Mouse (Mus musculus): Measurements from ENCODE around the gene Fam213b. TPM values are rescaled to one million over a fixed set of nuclear protein-coding genes. Genes with fewer than 3 reads are reported as not detected.

Fam213b gene
- total and polyA plus RNA-seq, 2 experiments from 2014 or later: 72.4 to 76.2 TPM

DNA sequence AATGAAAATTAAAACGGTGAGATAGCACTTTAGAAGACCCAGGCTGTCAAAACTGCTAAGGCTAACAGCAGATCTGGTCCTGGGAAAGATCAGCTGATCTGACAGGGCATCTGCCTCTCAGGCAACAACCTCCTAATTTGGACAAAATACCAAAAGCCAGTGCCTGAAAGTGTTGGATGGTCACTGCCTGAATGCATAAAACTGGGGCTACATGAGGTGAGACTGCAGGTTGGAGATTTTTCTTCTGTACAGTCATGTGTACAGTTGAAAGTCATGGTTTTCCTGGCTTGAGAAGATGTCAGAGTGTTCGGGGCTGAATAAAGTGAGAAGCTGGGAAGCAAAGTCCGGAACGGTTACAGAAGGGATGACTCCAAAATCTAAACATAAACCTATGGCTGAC is 45.1 kb downstream of the Fam213b start:
- H3K4me3 ChIP-seq (ENCODE audit: low read depth, low read length): no peak overlapping the region
- no peak for ATAC-seq (ENCODE audit: insufficient read depth, low read depth)
- peaks cover 44% of the 10 kb centered on the region for H3K27me3 ChIP-seq (ENCODE audit: control insufficient read depth, insufficient read depth, low read length)
- H3K9me3 ChIP-seq (replicated peaks; ENCODE audit: control insufficient read depth, low read length): no peaks in the 10 kb centered on the region
- no peak overlapping the region for H3K4me2 ChIP-seq (ENCODE audit: low read depth, low read length)
- peaks cover 6% of the 10 kb centered on the region for H3K4me1 ChIP-seq (ENCODE audit: control insufficient read depth, insufficient read depth)
- H3K27ac ChIP-seq (ENCODE audit: low read depth): no peak overlapping the region
- H3K9ac ChIP-seq (replicated peaks; ENCODE audit: low read depth, low read length): no peak overlapping the region
- DNase-seq (ENCODE audit: low spot score): no peak
- TF ChIP-seq EP300 (IDR thresholded peaks at IDR 0.05; ENCODE audit: low read depth) (no peak), CTCF (IDR thresholded peaks at IDR 0.05; ENCODE audit: low read depth) (no peak)
- WGBS: 56% methylated on average over 4 of the region's 4 CpGs
- H3K36me3 ChIP-seq (replicated peaks; ENCODE audit: control insufficient read depth, insufficient read depth, low read length): no peaks in the 10 kb centered on the region

DNA sequence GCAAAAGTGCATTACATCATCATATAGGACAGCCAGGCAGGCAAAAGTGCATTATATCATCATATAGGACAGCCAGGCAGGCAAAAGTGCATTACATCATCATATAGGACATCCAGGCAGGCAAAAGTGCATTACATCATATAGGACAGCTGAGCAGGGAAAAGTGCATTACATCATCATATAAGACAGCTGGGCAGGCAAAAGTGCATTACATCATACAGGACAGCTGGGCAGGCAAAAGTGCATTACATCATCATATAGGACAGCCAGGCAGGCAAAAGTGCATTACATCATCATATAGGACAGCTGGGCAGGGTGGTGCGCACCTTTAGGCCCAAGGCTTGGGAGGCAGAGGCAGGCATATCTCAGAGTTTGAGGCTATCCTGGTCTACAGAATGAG is 46.2 kb downstream of the Fam213b start:
- H3K9ac ChIP-seq (replicated peaks; ENCODE audit: low read depth, low read length): no peak overlapping the region
- H3K36me3 ChIP-seq (replicated peaks; ENCODE audit: control insufficient read depth, insufficient read depth, low read length): no peaks in the 10 kb centered on the region
- H3K4me3 ChIP-seq (ENCODE audit: low read depth, low read length): no peak overlapping the region
- DNase-seq (ENCODE audit: low spot score): no peak
- no peaks in the 10 kb centered on the region for H3K9me3 ChIP-seq (replicated peaks; ENCODE audit: control insufficient read depth, low read length)
- peaks cover 39% of the 10 kb centered on the region for H3K27me3 ChIP-seq (ENCODE audit: control insufficient read depth, insufficient read depth, low read length)
- 92% methylated on average over 1 of the region's 1 CpGs for WGBS
- peaks cover 6% of the 10 kb centered on the region for H3K4me1 ChIP-seq (ENCODE audit: control insufficient read depth, insufficient read depth)
- TF ChIP-seq CTCF (IDR thresholded peaks at IDR 0.05; ENCODE audit: low read depth) (no peak), EP300 (IDR thresholded peaks at IDR 0.05; ENCODE audit: low read depth) (no peak)
- no peak overlapping the region for H3K4me2 ChIP-seq (ENCODE audit: low read depth, low read length)
- ATAC-seq (ENCODE audit: insufficient read depth, low read depth): no peak
- no peak overlapping the region for H3K27ac ChIP-seq (ENCODE audit: low read depth)

Other genes starting within 250 kb of the Fam213b start
- not detected in 2 replicates for gene Actrt2, start 231.3 kb downstream of the Fam213b start, total RNA-seq (2014; rRNA removed; ENCODE audit: low replicate concordance)
- gene Actrt2, start 231.3 kb downstream of the Fam213b start, polyA plus RNA-seq (2015; fragmentation: Nextera tagmentation; extraction: Ambion mirVana): not detected in 2 replicates
- gene Ttc34, start 61.7 kb downstream of the Fam213b start, total RNA-seq (2014; rRNA removed; ENCODE audit: low replicate concordance): 0.15 TPM in 1 of 2 replicates, not detected in the other
- gene Ttc34, start 61.7 kb downstream of the Fam213b start, polyA plus RNA-seq (2015; fragmentation: Nextera tagmentation; extraction: Ambion mirVana): 0.12 and 0.25 TPM in 2 replicates
- gene Mmel1, start 29.6 kb downstream of the Fam213b start, total RNA-seq (2014; rRNA removed; ENCODE audit: low replicate concordance): 0.34 TPM in 1 of 2 replicates, not detected in the other
- 0.07 and 0.12 TPM in 2 replicates for gene Mmel1, start 29.6 kb downstream of the Fam213b start, polyA plus RNA-seq (2015; fragmentation: Nextera tagmentation; extraction: Ambion mirVana)
- gene Tnfrsf14, start 29.4 kb upstream of the Fam213b start, total RNA-seq (2014; rRNA removed; ENCODE audit: low replicate concordance): 2.7 and 40.9 TPM in 2 replicates
- gene Tnfrsf14, start 29.4 kb upstream of the Fam213b start, polyA plus RNA-seq (2015; fragmentation: Nextera tagmentation; extraction: Ambion mirVana): 0.30 and 0.40 TPM in 2 replicates
- gene Hes5, start 61.8 kb upstream of the Fam213b start, total RNA-seq (2014; rRNA removed; ENCODE audit: low replicate concordance): not detected in 2 replicates
- not detected in 2 replicates for gene Hes5, start 61.8 kb upstream of the Fam213b start, polyA plus RNA-seq (2015; fragmentation: Nextera tagmentation; extraction: Ambion mirVana)
- gene Pank4, start 65.0 kb upstream of the Fam213b start, total RNA-seq (2014; rRNA removed; ENCODE audit: low replicate concordance): 45.6 and 62.0 TPM in 2 replicates
- gene Pank4, start 65.0 kb upstream of the Fam213b start, polyA plus RNA-seq (2015; fragmentation: Nextera tagmentation; extraction: Ambion mirVana): 27.4 and 30.6 TPM in 2 replicates
- gene Plch2, start 157.6 kb upstream of the Fam213b start, total RNA-seq (2014; rRNA removed; ENCODE audit: low replicate concordance): 0.15 TPM in 1 of 2 replicates, not detected in the other
- 0.05 and 0.30 TPM in 2 replicates for gene Plch2, start 157.6 kb upstream of the Fam213b start, polyA plus RNA-seq (2015; fragmentation: Nextera tagmentation; extraction: Ambion mirVana)
- gene Pex10, start 167.9 kb upstream of the Fam213b start, total RNA-seq (2014; rRNA removed; ENCODE audit: low replicate concordance): 16.5 and 16.6 TPM in 2 replicates
- 17.3 and 18.4 TPM in 2 replicates for gene Pex10, start 167.9 kb upstream of the Fam213b start, polyA plus RNA-seq (2015; fragmentation: Nextera tagmentation; extraction: Ambion mirVana)
- 96.1 and 126 TPM in 2 replicates for gene Rer1, start 187.2 kb upstream of the Fam213b start, total RNA-seq (2014; rRNA removed; ENCODE audit: low replicate concordance)
- gene Rer1, start 187.2 kb upstream of the Fam213b start, polyA plus RNA-seq (2015; fragmentation: Nextera tagmentation; extraction: Ambion mirVana): 116 and 123 TPM in 2 replicates
- gene Morn1, start 187.4 kb upstream of the Fam213b start, total RNA-seq (2014; rRNA removed; ENCODE audit: low replicate concordance): 5.7 TPM in 1 of 2 replicates, not detected in the other
- gene Morn1, start 187.4 kb upstream of the Fam213b start, polyA plus RNA-seq (2015; fragmentation: Nextera tagmentation; extraction: Ambion mirVana): 1.8 and 2.4 TPM in 2 replicates

Measured in heart, postnatal 0 days (tissue).